Mouse (Mus musculus): ENCODE measurements around the gene Gm20388.

Gene Gm20388

DNA sequence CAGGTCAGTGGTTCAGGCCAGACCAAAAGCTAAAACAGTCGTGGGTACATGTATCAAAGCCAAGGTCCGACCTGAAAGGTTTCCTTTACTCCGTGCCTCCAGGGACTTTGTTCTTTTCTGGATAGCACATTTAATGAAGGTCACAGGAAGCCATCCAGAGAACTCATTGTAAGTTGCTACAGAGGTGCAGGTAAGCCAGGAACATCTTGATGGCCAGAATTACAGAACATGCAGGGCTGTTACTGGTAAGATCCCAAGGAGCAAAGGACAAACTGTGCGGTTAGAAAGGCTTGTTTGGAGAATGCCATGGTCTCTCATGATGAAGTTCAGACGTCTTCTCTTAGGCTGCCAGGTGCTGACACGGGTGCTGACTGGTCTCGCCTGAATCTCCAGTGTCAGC, 206.0 kb downstream of the Gm20388 start:
- no peak for DNase-seq (ENCODE audit: low read depth in 2 of 2, low spot score in 2 of 2)

DNA sequence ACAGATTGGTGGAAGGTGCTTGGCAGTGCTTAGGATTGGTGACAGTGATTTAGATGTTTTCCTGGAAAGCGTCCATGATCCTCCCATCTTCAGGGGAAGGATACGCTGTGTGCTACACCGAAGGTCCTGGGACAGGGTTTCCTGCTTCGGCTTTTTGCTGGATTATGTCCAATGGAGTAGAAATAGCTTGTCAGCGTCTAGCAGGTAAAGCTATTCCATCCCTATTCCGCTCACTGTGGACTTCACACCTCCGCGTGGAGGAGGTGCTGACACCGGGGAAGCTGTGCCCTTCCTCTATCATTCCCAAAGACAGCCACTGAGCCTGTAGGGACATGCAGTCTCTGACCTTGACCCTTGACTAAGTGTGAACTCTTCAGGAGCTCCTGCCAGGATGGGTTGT, 207.5 kb downstream of the Gm20388 start:
- no peak for DNase-seq (ENCODE audit: low read depth in 2 of 2, low spot score in 2 of 2)

DNA sequence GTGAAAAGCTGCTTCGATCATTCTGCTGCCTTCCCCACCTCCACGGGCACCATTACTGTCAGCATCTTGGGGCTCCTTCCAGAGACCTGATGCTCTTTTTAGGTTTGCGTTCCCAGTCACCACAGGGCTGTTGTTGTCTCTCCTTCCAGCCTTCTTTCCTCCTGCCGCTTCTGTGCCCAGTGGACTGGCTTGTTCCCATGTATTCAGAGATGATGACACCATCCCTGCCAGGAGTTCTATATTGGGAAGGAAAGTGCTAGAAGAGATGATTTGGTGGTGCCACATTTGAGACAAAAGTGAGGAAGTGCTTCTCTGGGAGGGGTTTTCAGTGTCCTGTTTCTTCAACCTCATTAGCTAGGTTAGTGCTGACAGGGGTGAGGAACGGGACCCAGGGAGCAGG, 208.2 kb downstream of the Gm20388 start:
- no peak for DNase-seq (ENCODE audit: low read depth in 2 of 2, low spot score in 2 of 2)

DNA sequence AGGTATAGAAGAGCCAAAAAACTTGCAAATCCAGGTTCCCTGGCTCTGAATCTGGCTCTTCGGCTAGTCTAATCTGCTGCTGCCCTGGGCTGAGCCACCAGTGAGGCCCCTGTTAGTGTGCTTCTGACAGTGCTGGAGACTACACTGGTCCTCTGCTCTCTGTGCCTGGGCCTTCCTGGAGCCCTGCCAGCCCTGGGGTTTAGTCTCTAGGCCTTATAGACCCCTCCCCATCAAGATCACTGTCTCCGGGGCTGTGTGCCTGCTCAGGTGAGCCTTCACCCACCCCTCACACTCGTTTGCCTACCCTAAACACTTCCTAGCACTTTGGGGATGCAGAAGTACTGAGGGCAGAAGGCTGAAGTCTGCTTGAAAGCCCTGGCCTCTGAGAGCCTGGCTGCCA, 208.8 kb downstream of the Gm20388 start:
- DNase-seq (ENCODE audit: low read depth in 2 of 2, low spot score in 2 of 2), result no peak

DNA sequence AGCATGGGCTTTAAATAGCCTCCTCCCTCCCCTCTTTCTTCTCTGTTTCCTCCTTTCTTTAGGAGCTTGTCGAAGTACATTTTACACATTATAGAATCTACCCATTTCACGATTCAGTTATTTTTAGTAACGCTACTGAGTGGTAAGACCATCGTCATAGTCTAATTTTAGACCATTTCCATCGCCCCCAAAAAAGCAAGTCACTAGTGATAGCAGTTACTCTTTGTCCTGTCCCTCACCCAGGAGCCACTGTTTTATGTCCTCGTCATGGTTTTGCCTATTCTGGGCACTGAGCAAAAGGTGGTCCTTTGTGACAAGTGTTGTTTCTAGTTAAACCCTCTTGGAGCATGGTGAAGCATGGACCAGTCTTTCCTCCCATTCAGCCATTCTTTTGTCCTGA, 209.3 kb downstream of the Gm20388 start:
- no peak for DNase-seq (ENCODE audit: low read depth in 2 of 2, low spot score in 2 of 2)

DNA sequence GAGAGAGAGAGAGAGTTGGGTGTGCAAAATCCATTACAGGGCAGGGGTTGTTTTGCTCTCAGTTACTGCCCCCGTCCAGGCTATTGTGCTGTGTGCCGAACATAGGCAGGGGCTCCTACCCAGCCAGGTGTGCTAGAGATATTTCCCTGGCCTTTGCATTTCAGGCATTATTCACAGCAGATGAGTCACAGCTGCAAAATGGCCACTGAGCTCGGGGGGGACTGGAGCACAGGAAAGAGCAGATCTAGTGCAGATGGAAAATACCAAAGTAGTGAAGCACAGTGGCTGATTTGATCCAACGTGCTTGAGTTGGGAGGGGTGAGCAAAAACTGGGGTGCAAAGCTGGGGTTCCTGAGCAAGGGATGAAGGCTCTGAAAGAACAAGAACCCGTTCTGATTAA, 210.3 kb downstream of the Gm20388 start:
- DNase-seq (ENCODE audit: low read depth in 2 of 2, low spot score in 2 of 2), result no peak

DNA sequence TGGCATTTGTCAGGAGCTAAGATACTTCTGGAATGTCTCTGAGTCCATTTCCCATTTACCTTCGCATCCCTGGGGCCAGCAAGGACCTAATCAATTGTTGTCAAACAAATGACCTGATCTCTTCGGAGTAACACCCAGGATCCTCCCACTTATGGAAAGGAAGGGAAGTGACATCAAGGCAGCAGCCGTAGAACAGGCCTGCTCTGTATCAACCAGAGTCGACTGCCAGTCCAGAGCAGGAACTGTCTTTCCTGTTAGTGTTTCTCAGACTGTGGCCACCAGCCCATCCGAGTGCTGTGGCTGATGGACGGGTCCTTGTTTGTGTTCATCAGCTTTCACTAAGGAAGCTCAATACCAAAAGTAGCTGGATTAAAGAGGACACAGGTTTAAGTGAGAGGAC, 213.6 kb downstream of the Gm20388 start:
- no peak for DNase-seq (ENCODE audit: low read depth in 2 of 2, low spot score in 2 of 2)

DNA sequence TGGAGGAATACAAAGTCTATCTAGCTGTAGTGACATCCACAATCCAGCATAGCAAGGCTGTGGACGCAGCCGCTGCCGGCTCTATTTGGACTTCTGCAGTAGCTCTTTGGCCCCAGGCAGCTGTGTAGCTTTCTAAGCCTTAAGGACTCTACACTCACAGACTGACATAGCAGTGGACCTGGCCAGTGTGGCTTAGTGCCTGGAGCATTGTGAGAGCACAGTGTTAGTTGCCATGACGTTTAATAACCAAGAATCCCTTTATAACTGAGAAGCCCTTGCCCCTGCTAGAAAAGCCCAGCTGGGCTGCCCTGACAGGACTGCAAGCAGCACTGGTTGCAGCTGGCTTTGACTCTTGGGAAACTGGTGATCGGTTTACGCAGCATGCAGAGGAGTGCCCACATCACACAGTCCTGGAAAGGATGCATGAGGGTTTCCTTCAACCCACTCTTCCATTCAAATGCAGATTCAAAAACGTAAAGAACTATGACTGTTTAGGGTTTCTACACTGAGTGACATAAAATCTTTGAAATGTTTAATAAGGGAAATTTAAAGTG, 214.3 kb downstream of the Gm20388 start:
- no peak for DNase-seq (ENCODE audit: low read depth in 2 of 2, low spot score in 2 of 2)

DNA sequence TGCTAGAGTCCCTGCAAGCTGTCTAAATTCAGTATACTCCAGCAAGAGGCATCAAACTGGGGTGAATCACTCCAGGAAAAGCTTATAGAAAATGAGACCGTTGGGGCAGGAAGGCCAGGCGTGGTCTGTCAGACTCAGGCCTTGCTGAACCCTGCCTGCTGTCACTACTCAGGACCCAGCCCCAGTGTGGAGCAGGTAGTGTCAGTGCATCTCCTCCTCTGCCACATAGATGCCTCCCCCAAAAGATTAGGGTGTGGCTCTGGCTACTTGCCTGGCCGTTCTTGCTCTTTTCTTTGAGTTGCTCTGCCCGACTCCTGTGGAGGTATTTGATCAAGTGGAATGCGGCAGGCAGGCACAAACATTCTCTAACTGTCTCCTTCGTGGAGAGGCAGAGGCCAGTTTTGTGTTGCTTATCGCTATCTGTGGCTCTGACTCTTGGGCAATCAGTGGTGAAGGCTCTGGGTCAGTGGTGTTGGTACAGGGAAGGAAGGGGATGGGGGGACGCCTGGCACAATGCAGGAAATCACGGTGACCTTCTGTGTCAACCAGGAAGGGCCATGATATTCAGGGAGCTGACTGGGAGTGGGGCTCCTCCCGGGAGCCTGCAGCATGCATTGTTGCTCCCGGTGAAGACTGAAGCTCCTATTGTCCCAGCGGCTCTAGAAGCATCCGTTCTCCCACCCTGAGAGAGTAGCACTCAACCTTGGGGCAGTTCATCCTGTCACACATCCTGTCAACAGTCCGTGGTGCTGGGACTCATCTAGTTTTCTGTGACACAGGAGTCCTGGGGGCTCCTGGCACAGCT, 215.9 kb downstream of the Gm20388 start:
- no peak for DNase-seq (ENCODE audit: low read depth in 2 of 2, low spot score in 2 of 2)

DNA sequence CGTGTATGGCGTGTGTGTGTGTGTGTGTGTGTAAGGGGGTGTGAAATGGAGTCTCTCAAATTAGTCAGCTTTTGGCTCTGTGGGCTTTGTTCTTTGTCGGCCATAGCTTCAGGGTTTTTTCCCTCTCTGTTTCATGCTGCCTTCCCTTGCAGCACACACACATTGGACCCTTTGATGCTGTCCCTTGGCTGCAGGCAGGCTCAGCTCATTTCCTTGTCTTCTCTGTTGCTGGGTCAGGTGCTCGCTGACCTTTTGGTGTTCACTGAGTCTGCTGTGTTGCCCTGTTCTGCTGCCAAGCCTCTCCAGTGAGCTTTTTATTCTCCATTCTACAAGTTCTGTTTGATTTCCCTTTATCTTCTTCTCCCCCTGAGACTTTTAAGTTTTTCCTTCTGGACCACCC, 218.9 kb downstream of the Gm20388 start:
- DNase-seq (ENCODE audit: low read depth in 2 of 2, low spot score in 2 of 2), result no peak

DNA sequence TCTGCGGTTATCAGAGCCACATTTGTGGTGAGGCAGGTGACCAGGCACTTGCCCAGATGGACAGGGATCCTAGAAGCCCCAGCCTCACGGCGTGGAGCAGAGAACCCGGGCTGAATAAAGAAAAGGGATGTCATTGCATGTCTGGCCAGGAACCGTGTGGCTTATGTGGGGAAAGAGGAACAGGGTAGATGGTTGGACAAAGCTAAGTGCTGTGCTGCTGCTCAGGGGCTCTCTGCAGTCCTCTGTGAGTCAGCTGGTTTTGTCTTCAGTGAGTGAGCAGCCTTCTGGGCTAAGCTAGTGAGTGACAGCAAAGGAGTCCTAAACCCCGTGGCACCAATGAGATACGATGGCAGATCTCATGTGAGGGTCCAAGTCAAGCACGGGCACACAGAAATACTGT, 220.5 kb downstream of the Gm20388 start:
- no peak for DNase-seq (ENCODE audit: low read depth in 2 of 2, low spot score in 2 of 2)

DNA sequence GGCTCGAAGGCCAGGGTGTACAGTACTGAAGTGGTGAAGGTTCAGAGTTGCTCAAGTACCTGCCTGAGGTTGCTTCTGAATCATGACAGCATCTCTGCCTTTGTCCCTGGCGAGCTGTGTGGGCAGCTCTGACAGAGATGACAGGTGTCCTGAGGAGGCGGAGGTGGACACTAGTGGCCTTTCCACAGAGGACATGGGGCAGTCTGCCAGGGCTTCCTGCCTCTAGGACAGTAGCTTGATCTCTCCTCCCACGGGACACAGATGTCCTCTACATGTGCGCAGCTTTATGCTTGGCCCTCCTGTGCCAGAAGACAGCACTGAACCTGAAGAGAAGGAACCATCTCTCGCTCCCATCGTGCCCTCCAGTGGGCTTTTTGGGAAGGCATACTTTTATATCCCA, 222.5 kb downstream of the Gm20388 start:
- no peak for DNase-seq (ENCODE audit: low read depth in 2 of 2, low spot score in 2 of 2)

DNA sequence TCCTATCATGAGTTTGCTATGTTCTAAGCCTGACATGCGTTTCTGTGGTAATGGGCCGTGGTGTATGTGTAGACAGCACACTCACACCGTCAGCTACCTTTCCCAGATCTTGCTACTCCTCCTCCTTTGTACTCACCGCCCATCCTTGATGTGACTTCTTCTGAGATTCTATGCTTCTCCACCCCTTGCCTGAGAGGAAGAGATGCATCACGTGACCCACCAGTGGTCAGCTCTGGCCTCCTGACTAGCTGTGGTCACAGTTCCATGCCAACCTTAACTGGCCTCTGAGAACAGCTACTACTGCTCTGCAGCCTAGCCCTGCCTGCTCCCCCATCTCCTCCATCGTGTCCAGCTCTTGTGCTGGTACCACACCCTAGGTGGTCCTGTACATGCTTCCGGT, 225.0 kb downstream of the Gm20388 start:
- DNase-seq (ENCODE audit: low read depth in 2 of 2, low spot score in 2 of 2), result no peak

DNA sequence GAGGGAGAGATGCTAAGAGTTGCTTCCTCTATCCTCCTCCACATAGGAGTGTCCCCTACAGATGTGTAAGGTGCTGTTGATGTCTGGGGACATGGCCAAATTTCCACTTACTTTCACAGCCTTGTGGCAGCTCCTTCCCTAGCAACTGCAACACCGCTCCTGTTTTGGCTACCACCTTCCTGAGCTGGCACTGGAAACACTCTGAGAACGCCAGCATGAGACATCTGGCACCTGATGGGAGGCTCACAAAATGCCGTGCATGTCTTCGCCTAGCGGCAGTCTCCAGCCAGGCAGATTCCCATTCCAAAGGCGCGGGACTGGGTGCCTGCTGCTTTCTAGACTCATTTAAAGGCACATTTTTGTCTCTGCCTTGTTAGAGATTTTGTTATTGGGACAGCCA, 226.0 kb downstream of the Gm20388 start:
- DNase-seq (ENCODE audit: low read depth in 2 of 2, low spot score in 2 of 2), result no peak

DNA sequence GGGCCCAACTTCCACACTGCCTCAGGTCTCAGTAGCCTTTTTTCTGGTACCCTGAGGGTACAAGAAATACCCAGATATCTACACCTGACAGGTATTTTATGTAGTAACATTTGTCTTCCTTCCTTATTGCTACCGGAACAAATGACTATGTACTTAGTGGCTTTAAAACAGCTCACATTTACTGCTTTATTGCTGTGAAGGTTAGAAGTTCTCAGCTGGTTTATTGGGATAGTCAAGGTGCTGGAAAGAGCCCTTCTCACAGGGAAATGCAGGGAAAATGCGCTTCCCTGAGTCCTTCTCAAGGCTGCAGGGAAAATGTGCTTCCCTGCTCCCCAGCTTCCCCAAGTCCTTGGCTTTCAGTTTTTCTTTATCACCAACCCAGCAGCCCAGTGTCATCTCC, 228.3 kb downstream of the Gm20388 start:
- no peak for DNase-seq (ENCODE audit: low read depth in 2 of 2, low spot score in 2 of 2)

DNA sequence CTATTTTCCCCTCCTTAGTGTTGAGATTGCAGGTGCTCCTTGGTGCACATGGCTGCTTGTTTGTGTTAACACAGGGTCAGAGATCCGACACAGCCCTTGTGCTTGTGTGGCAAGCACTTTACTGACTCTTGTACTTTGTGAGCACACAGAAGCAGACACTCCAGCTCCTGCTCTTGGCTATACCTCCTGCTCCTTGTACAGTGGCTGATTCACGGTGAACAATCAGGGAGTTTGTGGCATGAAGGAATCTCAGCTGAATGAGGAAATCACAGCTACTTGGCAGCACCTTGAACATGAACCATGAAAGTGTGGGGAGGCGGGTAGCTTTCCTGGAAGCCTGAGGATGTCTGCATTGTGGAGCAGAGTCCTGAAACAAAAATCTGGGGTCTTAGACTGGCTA, 230.1 kb downstream of the Gm20388 start:
- DNase-seq (ENCODE audit: low read depth in 2 of 2, low spot score in 2 of 2), result no peak

DNA sequence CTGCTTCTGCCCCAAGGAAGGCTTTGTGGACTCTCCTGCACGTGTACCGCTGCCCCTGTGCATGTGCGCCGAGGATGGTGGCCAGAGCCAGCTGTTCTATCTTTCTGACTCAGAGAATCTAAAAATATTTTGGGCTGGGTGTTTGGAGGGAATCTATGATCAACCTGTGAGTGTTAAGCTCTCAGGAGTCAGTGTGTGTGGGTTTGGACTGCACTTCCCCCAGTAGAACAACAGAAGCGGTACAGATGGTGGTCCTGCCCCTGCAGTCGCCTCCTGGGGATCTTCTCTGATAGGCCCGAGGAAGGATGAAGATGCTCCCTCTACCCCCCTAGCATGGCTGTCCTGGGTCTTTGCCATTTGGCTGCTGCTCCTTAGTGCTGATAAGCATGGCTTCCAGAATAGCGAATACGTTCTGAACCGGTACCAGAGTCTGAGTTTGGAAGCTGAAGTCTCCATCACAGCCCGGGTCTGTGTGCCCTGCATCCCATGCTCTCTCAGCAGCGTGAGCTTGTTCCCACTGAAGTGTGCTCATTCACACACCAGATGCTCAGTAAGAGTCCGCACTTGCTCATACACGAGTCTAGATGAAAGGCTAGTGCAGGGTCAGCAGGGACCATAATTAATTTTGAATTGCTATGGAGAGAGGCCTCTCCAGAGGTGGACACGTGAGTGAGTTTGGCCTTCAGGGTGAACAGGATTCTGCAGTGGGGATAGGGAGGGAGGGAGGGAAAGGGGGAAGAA, 233.4 kb downstream of the Gm20388 start:
- no peak for DNase-seq (ENCODE audit: low read depth in 2 of 2, low spot score in 2 of 2)

DNA sequence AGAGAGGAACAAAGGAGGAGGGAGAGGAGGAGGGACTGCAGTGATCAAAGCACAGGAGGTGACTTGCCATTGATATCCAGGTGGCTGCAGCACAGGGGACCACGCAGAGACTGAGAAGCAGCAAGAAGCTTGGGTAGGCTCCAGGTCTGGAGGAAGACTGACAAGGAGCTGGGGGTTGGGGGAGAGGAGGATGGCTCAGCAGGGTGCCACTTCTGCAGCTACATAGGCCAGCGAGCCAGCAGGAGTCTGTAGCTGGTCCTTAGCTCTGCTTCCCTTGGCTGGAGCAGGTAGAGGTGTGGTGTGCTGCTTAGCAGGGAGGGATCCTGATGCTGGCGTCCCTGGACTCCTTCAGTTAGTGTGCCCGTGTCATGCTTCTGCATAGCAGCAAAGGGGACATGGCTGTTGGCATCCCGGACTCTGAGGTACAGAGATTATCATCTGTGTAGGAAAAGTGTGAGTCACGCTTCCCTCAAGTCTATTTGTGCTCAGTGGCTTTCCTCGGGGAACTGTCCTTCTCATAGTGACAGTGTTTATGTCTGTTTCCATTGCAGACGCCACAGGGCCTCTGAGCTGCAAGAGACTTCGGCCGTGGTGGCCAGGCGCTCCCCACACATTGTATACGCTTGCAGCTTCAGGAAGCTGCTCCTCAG, 234.1 kb downstream of the Gm20388 start:
- no peak for DNase-seq (ENCODE audit: low read depth in 2 of 2, low spot score in 2 of 2)

DNA sequence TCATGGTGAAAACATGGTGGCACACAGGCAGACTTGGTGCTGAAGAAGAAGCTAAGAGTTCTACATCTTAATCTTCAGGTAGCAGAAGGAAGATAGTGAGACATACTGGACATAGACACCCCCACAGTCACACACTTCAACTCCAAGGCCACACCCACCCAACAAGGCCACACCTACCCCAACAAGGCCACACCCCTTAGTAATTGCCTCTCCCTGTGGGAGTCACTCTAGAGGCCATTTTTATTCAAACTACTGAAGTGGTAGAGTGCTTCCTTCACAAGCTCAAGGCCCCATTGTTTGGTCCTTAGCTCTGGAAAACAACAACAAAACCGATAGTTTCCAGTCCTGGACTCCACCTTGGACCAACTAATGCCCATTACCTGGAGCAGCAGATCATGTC, 235.4 kb downstream of the Gm20388 start:
- DNase-seq (ENCODE audit: low read depth in 2 of 2, low spot score in 2 of 2), result no peak

DNA sequence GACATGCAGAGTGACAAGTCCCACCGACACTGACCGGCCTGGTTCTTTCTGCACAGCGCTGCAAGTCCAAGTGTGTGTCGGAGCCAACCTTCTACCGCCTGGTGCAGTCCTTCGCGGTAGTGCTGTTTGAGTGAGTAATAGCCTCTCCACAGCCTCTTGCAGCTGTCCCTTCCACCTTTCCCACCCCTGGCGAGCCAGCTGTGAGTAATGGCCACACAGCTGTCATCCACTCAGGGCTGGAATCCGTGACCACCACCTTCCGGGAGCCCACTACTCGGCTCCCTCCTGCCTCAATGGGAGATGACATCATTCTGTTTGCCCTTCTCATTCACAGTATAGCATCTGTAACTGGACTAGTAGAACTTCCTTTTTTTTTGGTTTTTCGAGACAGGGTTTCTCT, 239.4 kb downstream of the Gm20388 start:
- no peak for DNase-seq (ENCODE audit: low read depth in 2 of 2, low spot score in 2 of 2)

DNA sequence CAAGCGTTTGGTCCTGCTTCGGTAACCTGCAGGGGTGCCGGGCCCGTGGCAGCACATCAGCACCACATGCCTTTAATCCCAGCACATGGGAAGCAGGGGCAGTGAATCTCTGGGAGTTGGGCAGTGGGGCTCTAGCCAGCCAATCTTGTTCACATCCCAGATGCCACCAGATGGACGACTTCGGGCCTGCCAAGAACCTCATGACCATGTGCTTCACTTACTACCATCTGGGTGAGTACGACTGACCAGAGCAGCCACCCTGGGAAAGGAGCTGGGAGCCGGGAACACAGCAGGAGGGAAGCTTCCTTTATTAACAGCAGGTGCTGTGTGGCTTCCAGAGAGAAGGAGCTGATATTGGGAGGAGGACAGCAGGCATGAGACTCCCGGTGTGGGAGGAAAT, 240.5 kb downstream of the Gm20388 start:
- no peak for DNase-seq (ENCODE audit: low read depth in 2 of 2, low spot score in 2 of 2)

DNA sequence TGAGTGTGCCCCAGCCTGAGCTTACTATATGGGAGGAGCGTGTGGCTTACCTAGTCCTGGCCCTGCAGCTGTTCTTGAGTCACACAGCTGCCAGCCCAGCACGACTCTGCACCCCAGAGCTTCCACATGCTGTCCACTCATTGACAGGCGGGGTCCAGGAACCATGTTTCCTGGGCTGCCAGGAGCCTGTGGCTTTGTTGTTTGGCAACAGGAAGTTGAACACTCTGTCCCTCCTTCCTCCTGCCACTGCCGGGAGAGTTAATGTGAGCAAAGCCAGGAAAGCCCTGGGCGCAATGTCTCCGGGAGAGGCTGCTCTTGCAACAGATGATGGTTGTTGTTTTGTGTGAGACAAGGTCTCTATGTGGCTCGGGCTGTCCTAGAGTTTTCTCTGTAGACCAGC, 242.0 kb downstream of the Gm20388 start:
- no peak for DNase-seq (ENCODE audit: low read depth in 2 of 2, low spot score in 2 of 2)
